Mouse (Mus musculus) layer of hippocampus, postnatal 36 days (tissue): ENCODE results near the gene Slc26a9. TPM values are rescaled to one million over a fixed set of nuclear protein-coding genes. Genes with fewer than 3 reads are reported as not detected.

Source experiments
- DNase-seq, 2 experiments: peaks; one replicate each; pipeline ENCODE4 v3.0.0; 2022
- total RNA-seq, 2 experiments: library from RNA; stranded (reverse); gene quantifications; 2 replicates each; pipeline ENCODE4 v1.2.3; 2021

Gene Slc26a9
- under 1 TPM; 0.12 to 0.15 TPM for total RNA-seq

DNA sequence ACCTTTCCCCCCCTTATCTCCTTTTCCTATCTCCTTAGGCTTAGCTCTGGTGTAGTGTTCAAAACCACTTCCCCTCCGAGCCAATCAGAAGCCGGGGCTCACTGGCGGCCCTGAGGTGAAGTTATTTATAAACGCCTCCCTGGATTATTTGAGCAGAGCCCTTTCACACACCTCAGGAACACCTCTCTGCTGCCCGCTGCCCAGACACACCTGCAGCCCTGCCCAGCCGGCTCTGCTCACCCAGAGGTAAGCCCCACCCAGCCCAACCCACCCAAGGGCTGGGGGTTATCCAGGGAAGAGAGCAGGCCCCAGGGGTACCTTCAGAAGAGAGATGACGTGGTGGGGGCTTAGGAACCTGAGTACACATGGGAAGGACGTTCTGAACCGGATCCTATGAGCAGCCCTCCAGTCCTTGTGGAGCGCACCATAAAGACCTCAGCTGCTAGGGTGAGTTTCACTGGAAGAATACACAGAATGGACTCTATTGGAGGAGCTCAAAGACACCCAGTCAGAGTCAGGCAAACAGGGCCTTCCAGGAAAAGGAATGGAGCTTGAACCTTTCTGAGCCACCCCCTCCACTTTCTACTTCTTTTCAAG, at the start of gene Slc26a9:
Gene Slc26a9, plus strand, starts transcription at position 155 of the 597 bp plus-strand sequence.
- no peak for DNase-seq

DNA sequence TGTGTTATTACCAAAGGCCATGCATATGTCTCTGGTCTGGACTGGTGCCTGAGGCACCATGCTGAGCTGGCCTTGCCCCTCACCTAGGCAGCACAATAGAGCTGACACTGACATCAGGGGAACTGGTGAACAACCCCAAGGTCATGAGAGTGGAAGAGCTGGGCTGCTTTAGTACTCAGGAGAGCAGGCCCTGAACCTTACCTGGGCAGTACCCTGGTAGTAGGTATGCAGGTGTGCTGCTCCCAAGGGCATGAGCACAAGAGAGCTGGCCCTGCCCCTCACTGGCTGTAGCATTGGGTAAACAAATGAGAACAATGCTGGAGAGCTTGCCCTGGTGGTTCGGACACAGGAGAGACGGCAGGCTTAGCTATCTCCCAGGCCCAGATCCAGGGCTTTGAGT, 48.5 kb upstream of the Slc26a9 start:
- no peak for DNase-seq

DNA sequence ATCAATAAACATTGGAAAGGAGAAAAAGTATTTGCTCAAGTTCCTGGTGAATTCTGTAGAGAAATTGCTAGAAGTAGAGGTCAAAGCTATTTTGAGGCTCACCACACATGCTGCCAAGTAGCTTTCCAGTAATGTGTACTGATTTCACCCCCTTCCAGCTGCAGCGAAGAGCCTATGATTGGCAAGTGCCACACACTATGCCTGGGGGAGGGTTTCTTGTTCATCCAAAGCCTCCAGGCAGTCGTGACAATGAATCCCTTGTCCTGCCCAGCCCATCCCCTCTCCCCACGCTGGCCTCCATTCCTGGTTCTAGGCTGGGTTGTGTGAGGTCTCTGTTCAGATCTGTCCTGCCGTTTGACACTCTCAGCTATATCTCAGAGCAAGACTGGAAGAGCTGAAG, 47.5 kb upstream of the Slc26a9 start:
- DNase-seq, result peak; percentile 44 to 50

DNA sequence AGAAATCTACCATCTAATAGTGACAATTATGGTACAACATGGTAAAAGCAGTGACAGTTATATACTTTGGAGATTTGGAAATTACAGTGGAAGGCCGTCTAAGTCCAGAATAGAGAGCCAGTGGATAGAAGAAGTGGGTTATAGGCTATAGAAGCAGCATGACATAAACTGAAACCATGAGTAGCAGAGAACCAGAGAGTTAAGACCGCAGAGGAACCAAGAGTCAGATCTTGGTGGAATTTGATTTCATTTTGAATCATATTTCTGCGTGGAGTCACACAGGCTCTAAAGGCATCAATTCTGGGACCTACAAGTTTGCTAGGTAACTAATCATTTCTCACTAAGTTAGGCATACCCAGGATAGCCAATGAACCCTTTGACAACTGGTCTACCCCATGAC, 45.1 kb upstream of the Slc26a9 start:
- no peak for DNase-seq

DNA sequence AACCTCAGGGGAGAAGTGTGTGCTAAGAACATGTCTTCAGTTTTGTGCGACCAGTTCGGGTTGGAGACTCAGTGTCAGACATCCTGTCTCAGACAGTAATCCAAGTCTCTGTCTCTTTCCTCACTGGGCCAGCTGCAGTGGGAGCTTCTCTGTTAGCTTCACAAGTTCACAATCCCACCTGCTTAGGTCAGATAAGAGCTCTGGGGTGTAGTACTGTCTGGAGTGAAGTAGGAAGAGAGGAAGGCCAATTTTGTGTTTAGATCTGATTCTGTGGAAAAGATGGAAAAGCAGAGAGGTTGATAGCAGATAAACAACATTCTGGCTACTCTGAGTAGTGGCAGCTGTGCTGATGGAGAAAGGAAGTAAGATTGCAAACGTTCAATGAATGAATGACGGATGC, 44.2 kb upstream of the Slc26a9 start:
- DNase-seq, result no peak

DNA sequence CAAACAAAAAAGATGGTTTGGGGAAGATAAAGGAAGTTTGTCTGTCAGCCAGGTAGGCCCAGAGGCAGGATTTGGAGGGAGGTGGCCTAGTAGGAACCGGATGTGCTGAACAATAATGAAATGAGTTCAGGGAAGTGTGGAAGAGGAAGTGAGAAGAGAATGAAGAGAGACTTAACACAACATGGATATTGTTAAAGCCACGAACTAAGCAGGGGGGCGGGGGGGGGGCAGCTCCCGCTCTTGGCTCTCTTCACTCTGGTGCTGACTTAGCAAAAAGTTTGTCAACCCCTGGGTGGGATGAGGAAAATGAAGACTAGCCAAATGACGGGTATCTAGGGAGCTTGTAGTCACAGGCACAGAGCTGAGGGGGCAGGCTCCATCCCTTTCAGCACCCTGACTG, 43.4 kb upstream of the Slc26a9 start:
- DNase-seq, result no peak

DNA sequence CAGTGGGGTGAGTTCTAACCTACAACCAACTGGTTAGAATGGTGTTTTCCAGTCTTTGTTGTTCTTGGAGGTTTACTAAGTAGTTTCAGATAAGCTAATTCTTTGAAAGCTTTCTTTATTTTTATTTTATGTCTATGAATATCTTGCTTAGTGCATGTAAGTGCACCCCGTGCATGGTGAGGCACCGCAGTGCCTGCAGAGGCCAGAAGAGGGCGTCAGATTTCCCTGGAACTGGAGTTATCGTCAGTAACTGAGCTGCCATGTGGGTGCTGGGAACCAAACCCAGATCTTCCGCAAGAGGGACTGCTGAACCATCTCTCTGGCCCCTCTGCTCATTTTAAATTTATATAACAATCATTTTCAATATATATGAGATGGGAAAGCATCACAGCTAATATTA, 42.4 kb upstream of the Slc26a9 start:
- no peak for DNase-seq

DNA sequence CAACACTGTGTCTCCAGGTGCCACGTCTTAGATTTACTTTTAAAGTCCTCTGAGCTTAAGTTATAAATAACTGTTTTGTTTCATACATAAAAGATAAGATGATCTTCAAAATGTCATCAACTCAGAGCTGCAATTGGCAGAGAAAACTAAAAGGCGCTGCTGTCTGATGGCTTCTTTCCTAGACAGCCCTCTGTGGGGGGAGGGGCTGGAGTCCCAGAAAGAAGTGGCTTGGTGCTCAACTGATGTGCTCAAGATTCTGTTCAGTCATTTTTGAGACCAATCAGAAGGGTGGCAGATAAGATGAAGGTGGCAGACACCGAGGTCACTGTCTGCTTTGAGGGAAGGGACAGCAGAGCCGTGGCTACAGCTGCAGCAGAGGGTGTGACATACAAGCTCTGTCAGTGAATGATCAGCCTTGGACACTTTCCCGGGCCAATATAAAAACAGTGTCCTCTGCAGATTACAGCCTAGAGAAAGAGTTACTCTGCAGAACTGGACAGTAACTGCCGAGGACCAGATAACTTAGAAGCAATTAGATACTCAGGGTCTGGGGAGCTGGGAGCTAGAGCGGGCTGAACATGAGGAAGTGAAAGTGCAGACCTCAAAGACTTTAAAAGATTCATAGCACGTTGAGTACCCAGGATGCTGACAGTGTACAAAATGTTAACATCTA, 41.6 kb upstream of the Slc26a9 start:
- DNase-seq, result no peak

DNA sequence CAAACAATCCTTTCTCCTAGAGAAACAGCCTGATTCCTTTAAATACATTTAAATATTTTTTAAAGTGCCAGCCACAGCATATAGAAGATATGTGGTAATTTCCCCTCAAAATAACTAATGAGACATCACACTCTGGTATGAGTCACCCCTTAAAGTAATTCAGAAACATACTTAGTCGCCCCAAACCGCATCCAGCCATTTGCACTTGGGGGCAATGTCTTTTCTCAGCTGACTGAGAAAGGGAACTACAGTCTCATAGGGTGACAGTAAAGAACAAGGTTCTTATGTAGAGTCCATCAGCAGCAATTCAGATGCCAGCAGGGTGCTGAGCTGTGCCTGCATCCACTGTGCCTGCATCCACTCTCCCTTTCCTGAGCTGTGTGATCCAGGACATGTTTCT, 40.3 kb upstream of the Slc26a9 start:
- no peak for DNase-seq

DNA sequence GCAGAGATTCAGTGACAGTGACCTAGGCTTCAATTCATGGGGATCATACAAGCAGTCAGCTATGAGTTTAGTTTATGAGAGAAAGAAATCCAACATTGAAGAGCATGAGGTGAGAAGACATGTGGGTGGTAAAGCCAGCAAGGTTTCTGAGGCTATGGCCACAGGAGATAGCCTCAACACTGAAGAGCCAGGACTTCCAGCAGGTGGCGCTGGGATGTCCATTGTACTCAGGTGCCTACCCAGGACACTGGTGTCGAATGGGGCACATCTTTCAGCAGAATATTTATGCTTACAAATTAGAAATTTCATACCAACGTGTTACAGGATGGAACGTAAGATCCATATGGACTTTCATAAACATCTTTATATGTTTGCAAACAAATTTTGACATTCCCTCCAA, 35.5 kb upstream of the Slc26a9 start:
- DNase-seq, result peak in 1 of 2 experiments; percentile 21

DNA sequence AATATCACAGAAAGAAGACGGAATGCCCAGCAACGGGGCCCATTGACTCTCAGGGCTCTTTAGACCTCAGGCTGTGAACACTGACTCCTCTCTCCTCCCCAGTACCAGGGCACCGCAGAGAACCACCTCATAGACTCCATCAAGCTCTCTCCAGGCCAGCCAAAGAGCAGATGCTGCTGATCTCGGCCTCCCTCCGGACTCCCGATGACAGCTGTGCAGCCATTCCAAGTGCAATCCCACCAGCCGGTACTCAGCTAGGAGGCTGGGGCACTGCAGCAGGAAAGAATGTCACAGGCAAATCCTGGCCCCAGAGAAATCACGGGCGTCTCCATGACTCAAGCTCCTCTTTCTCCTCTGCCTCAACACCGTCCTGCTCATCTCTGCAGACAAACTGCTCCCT, 32.3 kb upstream of the Slc26a9 start:
- no peak for DNase-seq

DNA sequence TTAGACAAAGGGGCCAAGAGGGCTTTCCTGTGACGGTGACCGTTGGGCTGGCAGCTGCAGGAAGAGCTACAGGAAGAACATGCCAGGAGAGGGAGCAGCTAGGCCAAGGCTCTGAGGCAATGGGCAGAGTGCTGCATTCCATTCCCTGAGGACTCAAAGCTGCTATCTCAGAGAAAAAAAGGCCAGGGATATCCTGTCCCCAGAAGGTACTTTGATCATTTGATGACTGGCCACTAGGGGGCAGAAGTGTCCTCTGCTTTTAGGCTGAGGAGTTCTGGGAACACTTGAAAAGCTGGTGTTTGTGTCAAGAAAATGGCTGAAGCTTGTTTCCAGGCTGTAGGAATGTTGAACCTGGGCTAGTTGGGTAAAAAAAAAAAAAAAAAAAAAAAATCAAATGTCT, 31.4 kb upstream of the Slc26a9 start:
- peak; percentile 63 to 76 for DNase-seq

DNA sequence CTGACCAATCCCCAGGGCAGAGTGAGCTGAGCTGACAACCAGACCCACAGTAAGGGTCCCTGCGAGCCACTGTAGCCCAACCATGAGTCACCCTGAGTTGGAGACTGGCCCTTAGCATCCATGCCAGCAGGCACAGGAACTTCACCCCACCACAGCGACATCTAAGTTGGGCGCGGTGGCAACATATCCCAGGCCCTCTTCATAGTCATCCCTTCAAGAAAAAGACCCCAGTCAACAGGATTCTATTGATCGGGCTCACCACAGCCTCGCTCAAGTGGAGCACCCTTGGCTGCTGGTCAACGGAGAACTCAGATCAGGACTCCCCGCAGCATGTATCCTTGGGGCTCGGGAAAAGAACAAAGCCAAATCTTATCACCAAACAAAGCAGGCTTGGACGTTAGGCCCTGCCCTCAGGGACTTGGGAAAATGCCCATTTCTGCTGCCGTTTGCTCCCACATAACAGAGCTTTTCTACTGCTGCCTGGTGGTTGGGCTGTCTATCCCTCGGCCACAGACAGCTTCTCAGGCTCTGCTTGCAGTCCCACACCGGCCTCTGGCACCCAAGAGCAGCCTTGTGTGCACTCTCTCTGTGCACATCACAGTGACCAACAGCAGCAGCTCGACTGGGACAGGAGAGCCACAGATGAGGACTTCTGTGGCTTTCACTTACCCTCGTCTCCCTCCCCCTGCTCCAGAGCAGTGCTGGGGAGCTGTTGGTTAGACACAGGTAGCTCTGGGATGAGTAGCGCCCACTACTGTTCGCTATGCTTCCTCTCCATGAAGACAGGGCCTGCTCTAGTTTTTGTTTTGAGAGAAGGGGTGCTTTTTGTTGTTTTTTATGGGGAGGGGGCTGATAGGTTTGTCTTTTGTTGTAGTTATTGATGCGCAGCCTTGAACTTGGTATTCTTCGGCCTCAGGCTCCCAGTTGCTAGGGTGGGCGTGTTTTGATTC, 29.2 kb upstream of the Slc26a9 start:
- peak in 1 of 2 experiments; percentile 11 for DNase-seq

DNA sequence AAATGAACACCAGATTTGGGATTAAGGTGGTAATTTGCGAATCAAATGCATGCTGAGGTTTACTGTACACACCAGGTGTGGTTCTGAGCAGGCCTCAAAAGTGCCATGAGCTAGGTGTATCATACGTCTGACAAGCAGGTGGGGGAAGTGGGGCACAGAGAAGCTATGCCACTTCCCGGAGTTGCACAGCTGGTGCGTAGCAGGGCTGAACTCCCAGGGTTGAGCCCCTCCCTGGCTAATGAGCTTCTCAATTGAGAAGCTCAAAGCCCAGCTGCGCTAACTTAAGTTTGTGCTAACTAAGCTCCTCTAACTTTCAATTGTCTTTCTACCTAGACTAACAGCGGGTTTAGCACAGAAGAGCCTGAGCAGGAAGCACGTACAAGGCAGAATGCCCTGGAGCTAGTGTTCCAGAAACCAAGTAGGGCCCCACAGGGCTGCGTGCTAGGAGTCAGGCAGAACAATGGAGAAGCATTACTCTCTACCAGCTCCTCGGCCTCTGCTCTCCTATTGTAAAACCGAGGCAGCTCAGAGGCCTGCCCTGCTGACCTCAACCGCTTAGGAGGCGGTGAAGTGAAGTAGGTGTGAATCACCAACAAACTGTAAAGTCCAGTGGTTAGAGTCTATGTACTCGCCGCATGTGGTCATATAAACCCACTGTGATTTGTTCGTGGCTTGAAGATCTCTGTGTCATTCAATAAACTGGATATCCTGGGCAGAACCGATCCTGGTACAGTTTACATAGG, 24.7 kb upstream of the Slc26a9 start:
- no peak for DNase-seq

DNA sequence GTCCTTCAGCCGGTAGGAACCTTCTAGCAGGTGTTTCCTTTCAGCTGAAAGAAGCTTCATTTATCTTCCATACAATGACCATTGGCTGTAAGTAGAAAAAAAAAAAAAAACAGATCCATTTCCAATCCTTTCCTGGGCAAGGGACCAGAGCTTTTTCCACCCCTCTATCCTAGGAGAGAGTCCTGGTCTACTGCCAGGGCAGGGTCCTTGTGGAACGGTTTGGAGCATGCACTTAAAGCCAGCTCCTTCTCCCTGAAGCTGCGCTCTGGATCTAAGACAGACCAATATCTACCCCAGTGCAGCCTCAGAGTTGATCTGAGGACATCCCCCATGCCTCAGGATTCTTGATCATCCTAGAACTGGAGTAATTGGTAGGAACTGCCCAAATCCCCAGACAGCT, 21.8 kb upstream of the Slc26a9 start:
- DNase-seq, result no peak

DNA sequence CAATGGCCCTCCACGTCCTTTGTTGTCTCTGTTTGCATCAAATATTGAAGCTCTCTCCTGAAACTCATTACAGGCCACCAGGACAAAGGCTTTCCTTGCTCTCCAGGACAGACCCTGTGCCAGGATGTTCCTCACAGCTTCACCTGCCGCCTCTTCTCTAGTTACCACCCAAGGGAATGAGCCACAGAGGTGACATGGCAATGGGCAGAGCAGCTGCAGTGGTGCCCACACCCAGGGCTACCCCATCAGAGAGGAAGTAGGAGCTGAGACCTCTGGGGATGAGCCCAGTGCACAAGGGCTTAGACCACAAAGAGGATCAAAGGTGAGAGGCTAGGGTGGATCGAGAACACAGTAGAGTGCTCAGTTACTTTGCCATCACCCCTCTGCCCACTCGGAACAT, 20.3 kb upstream of the Slc26a9 start:
- DNase-seq, result no peak

DNA sequence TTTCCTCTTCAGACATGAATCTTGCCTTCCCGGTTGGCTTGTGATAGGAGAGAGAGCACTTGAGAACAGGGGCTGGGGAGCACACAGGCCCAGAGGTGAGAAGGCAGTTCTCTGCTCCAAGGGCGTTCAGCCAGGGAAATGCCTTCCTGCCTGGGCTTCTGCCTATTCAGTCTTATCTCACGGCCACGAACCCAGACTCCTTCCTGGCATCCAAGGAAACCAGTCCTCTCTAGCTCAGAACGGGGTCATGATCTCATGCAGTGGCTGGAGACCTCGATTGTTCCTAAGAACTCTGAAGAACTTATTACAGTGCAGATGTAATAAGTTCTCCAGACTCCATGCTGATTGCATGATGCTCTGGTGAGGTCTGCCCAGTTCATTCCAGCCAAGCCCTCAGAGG, 17.2 kb upstream of the Slc26a9 start:
- no peak for DNase-seq

DNA sequence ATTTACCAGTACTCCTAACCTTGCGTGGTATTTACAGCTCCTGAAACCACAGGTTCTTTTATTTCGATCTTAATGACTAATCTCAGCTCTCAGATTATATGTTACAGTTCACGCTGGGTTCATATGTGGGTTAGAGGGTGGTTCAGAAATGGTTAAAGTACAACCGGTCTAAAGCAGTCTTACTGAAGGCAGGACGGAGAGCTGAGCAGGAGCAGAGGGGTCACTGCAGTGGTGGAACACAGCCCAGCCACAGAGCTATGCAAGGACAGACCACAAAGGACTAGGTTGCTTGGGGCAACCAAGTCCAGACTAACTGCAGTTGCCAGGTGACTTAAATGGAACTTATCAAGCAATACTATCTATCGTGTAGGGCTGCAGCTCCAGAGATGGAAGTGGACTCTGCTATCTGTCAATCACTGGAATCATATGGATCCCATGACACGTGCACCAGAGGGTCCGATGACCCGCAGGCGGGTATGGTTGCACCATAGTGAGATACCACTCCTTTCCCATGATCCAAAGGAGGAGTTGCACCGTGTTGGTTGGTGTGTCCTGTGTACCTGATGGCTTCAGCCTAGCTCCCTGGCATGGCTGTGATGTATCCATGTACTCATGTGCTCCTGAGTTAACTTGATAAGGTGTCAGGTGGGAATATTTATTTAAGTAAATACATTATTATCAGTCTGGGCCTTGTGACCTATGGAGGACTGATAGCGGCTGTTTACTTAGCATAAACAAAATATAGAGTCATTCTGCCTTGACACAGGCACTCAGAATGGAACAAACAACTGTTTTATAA, 13.0 kb upstream of the Slc26a9 start:
- no peak for DNase-seq

DNA sequence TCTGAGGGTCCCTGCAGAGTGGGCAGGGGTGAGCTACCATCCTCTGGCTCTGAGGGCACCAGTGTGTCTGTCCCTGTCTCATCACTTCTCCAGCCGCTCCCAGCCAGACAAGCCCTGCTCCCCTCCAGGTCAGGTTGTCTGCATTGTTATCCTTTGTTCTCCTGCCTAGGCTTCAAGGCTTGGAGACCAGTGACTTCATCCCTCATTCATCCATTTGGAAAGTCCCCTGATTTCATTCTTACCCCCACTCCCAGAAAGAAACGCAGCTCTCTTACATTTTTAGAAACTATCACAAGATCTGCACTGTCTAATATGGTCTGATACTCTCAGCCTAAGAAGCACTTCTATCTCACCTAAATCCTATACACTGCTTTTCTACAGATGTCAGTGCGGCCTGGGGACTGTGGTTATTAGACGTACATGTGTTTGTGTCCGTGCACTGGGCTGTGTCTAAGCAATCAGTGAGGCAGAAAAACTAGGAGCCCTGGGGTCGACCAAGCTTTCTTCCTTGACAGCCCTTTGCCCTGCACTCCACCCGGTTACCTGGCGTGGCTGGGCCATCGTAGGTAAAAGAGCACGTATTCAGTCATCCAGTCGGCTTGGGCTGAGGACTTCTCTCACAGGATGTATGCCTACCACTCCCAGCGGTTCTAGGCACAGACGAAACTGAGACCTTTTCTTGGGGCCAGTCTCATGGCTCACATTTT, 10.2 kb upstream of the Slc26a9 start:
- no peak for DNase-seq

DNA sequence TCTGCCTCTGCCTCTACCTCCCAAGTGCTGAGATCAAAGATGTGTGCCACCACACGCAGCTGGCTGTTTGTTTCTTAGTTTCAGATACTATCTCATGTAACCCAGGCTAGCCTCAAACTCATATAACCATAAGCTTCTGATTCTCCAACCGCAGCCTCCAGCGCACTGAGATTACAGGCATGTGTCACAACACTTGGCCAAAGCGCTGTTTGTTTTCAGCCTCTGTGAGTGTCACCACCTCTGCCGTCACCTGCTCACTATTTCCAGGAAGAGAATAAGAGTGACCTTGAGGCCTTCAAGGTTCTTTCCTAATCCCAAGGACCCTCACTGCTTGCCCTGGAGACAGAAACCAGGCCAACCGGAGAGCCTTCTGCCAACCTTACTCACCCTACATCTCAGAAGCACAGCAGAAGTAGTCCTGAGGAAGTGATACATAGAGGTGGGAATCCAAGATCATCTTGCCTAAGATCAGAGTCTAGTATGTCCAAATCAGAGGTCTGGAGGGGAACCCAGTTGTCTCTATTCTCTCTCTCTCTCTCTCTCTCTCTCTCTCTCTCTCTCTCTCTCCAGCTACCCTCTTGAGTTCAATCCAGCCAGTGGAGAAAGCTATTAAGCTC, 9.1 kb upstream of the Slc26a9 start:
- no peak for DNase-seq

DNA sequence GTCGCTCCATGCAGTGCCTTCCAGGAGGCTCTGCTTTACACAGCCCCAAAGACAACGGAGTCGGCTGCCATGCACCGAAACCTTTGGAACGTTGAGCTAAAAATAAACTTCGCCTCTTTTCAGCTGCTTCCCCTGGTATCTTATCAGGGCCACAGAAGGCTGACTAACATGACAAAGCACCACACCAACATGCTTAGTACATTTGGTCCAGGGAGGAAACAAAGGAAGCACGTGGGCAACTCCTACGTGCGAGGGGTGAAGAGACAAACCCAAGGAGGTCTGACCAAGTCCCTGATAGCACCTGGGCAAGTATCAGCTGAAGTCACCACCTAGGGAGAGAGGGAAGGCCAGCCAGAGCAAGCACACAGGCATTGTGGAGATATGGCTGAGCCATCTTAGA, 7.3 kb upstream of the Slc26a9 start:
- DNase-seq, result no peak
